Mouse (Mus musculus) heart, postnatal 0 days (tissue): ENCODE measurements around the gene Baiap2.

ENCODE experiments used
- CTCF ChIP-seq: IDR thresholded peaks from 2 replicates; pipeline ENCODE4 v1.5.1; 2016; ENCODE audit warnings: antibody characterized with exemption, control low read depth, low read depth
- EP300 ChIP-seq: IDR thresholded peaks from 2 replicates; pipeline ENCODE4 v1.6.1; 2016; ENCODE audit warnings: antibody characterized with exemption, low read depth

GRCm38 (mm10) chr11:119893667-119894236 lies 48.8 kb upstream of the Baiap2 start:
- TF ChIP-seq CTCF (no peak), EP300 (no peak)
